Mouse (Mus musculus) kidney, embryonic 16.5 days (tissue): ENCODE data around the gene 1700003F12Rik. TPM values are rescaled to one million over a fixed set of nuclear protein-coding genes. Genes with fewer than 3 reads are reported as not detected.

Experiments
- ATAC-seq: fragments of 200-750 bp; cut with Nextera tagmentation; 2 replicates; pipeline ENCODE4 v1.8.0; 2017; ENCODE audit warnings: moderate TSS enrichment; ENCODE audit not compliant: low FRiP score, low TSS enrichment
- H3K27ac ChIP-seq: fragments of 300-500 bp; sonication (generic); 2 replicates; pipeline ENCODE4 v1.5.1; 2014; ENCODE audit warnings: low read length
- H3K27me3 ChIP-seq: fragments of 300-500 bp; sonication (generic); 2 replicates; pipeline ENCODE4 v1.6.1; 2014; ENCODE audit warnings: low read length, control low read depth, mixed read lengths; ENCODE audit not compliant: insufficient read depth
- H3K36me3 ChIP-seq: fragments of 300-500 bp; sonication (generic); 2 replicates; pipeline ENCODE4 v1.6.1; 2014; ENCODE audit warnings: low read length, control low read depth, mixed read lengths; ENCODE audit not compliant: insufficient read depth
- H3K4me1 ChIP-seq: fragments of 300-500 bp; sonication (generic); 2 replicates; pipeline ENCODE4 v1.6.1; 2014; ENCODE audit warnings: low read length, control low read depth, mixed read lengths; ENCODE audit not compliant: insufficient read depth
- H3K4me2 ChIP-seq: fragments of 300-500 bp; sonication (generic); replicated peaks from 2 replicates; pipeline ENCODE4 v1.6.1; 2014; ENCODE audit warnings: low read depth, low read length
- H3K4me3 ChIP-seq: fragments of 300-500 bp; sonication (generic); 2 replicates; pipeline ENCODE4 v1.5.1; 2014; ENCODE audit warnings: mild to moderate bottlenecking, low read length
- H3K9ac ChIP-seq: fragments of 300-500 bp; sonication (generic); replicated peaks from 2 replicates; pipeline ENCODE4 v1.6.1; 2014; ENCODE audit warnings: low read length
- H3K9me3 ChIP-seq: fragments of 300-500 bp; sonication (generic); 2 replicates; pipeline ENCODE4 v1.6.1; 2016; ENCODE audit warnings: low read length, control low read depth
- WGBS: fragments of 180-500 bp; shearing (Covaris S2); extraction: QIAGEN DNeasy Blood & Tissue Kit; methylation state at CpG from one replicate; pipeline ENCODE4 v1.1.7; 2014; 5-methylcytosine and 5-hydroxymethylcytosine counted together
- polyA plus RNA-seq: library from polyadenylated mRNA; unstranded; fragments of >200 nt; fragmentation: Nextera tagmentation; extraction: Ambion mirVana; gene quantifications from 2 replicates; pipeline ENCODE4 v1.2.1, GENCODE M21; 2015

Gene 1700003F12Rik
- polyA plus RNA-seq, 1 experiment from 2014 or later, result 0.64 TPM

- Histone ChIP-seq H3K9me3 (no peaks in the 10 kb centered on the region), H3K27ac (no peak overlapping the region), H3K4me1 (peaks cover 24% of the 10 kb centered on the region), H3K36me3 (peaks cover 11% of the 10 kb centered on the region), H3K9ac (no peak overlapping the region), H3K4me3 (no peak overlapping the region), H3K27me3 (0 out of 2 replicates have a peak, but pooled peaks cover 1% of the 10 kb centered on the region), H3K4me2 (no peak overlapping the region)
- ATAC-seq, result no peak
- WGBS, result 39% methylated on average over 5 of the region's 5 CpGs
These were observed 10.4 kb downstream of the 1700003F12Rik start for GRCm38 (mm10) chr2:154557184-154557832.

- Histone ChIP-seq H3K27me3 (no peaks in the 10 kb centered on the region), H3K4me2 (peak within 1 kb of the TSS; percentile 60), H3K27ac (no peak within 1 kb of the TSS), H3K4me1 (peaks cover 22% of the 10 kb centered on the region), H3K9ac (peak within 1 kb of the TSS; percentile 53; the same call in 1 of the 2 replicates), H3K4me3 (peak within 1 kb of the TSS; percentile 34), H3K9me3 (no peaks in the 10 kb centered on the region), H3K36me3 (peaks cover 18% of the 10 kb centered on the region)
- ATAC-seq, result peak; percentile 55
- WGBS, result 6% methylated on average over 34 of the region's 34 CpGs
These were observed 11.6 kb downstream of the 1700003F12Rik start, which contains the start of gene Necab3 for GRCm38 (mm10) chr2:154558264-154559039. Necab3 (minus strand) TSS chr2:154558890.

GRCm38 (mm10) chr2:154563612-154564170 is 16.8 kb downstream of the 1700003F12Rik start:
- no peaks in the 10 kb centered on the region for H3K9me3 ChIP-seq
- H3K4me3 ChIP-seq, result no peak overlapping the region
- H3K9ac ChIP-seq, result no peak overlapping the region
- H3K36me3 ChIP-seq, result peaks cover 26% of the 10 kb centered on the region
- no peak overlapping the region for H3K4me2 ChIP-seq
- no peak overlapping the region for H3K27ac ChIP-seq
- H3K4me1 ChIP-seq, result peaks cover 28% of the 10 kb centered on the region
- no peaks in the 10 kb centered on the region for H3K27me3 ChIP-seq
- no peak for ATAC-seq
- WGBS, result 82% methylated on average over 22 of the region's 22 CpGs

- Histone ChIP-seq H3K27ac (no peak overlapping the region; the same call in 1 of the 2 replicates), H3K9me3 (no peaks in the 10 kb centered on the region), H3K4me2 (no peak overlapping the region), H3K4me3 (no peak overlapping the region), H3K27me3 (no peaks in the 10 kb centered on the region), H3K36me3 (peaks cover 26% of the 10 kb centered on the region), H3K4me1 (peaks cover 33% of the 10 kb centered on the region), H3K9ac (no peak overlapping the region)
- WGBS, result 59% methylated on average over 3 of the region's 3 CpGs
- ATAC-seq, result no peak
These were observed 18.7 kb downstream of the 1700003F12Rik start for GRCm38 (mm10) chr2:154565562-154565961.

- WGBS, result 28% methylated on average over 8 of the region's 8 CpGs
- H3K9ac ChIP-seq, result 0 out of 2 replicates have a peak overlapping the region, but pooled peaks have one; percentile 24
- no peak overlapping the region for H3K4me2 ChIP-seq
- no peak overlapping the region for H3K27ac ChIP-seq
- no peak for ATAC-seq
- no peak overlapping the region for H3K4me3 ChIP-seq
- peaks cover 19% of the 10 kb centered on the region for H3K36me3 ChIP-seq
- no peaks in the 10 kb centered on the region for H3K9me3 ChIP-seq
- H3K4me1 ChIP-seq, result peaks cover 39% of the 10 kb centered on the region
- H3K27me3 ChIP-seq, result no peaks in the 10 kb centered on the region
These were observed 19.8 kb downstream of the 1700003F12Rik start for GRCm38 (mm10) chr2:154566641-154567040.

GRCm38 (mm10) chr2:154567766-154568165 is 20.9 kb downstream of the 1700003F12Rik start:
- H3K27ac ChIP-seq, result peak overlapping the region; percentile 81
- H3K9me3 ChIP-seq, result no peaks in the 10 kb centered on the region
- H3K36me3 ChIP-seq, result peaks cover 10% of the 10 kb centered on the region
- H3K4me2 ChIP-seq, result peak overlapping the region; percentile 69
- H3K9ac ChIP-seq, result peak overlapping the region; percentile 72
- 63% methylated on average over 2 of the region's 2 CpGs for WGBS
- H3K4me3 ChIP-seq, result peak overlapping the region; percentile 72
- peaks cover 39% of the 10 kb centered on the region for H3K4me1 ChIP-seq
- no peak for ATAC-seq
- H3K27me3 ChIP-seq, result no peaks in the 10 kb centered on the region

GRCm38 (mm10) chr2:154568329-154569070 is 21.6 kb downstream of the 1700003F12Rik start:
- peaks cover 39% of the 10 kb centered on the region for H3K4me1 ChIP-seq
- 13% methylated on average over 10 of the region's 10 CpGs for WGBS
- peak overlapping the region; percentile 72 for H3K4me3 ChIP-seq
- H3K27me3 ChIP-seq, result no peaks in the 10 kb centered on the region
- peak; percentile 7; the same call in 1 of the 2 replicates for ATAC-seq
- peak overlapping the region; percentile 69 for H3K4me2 ChIP-seq
- no peaks in the 10 kb centered on the region for H3K9me3 ChIP-seq
- H3K36me3 ChIP-seq, result peaks cover 8% of the 10 kb centered on the region; the same call in 1 of the 2 replicates
- H3K9ac ChIP-seq, result peak overlapping the region; percentile 72
- H3K27ac ChIP-seq, result peak overlapping the region; percentile 81

- Histone ChIP-seq H3K4me1 (peaks cover 39% of the 10 kb centered on the region), H3K9me3 (no peaks in the 10 kb centered on the region), H3K4me2 (peak overlapping the region; percentile 69), H3K9ac (peak overlapping the region; percentile 72), H3K4me3 (peak overlapping the region; percentile 72), H3K27ac (peak overlapping the region; percentile 81), H3K27me3 (no peaks in the 10 kb centered on the region), H3K36me3 (peaks cover under 1% of the 10 kb centered on the region; the same call in 1 of the 2 replicates)
- ATAC-seq, result peak; percentile 85
- WGBS, result under 1% methylated on average over 56 of the region's 70 CpGs
These were observed 22.3 kb downstream of the 1700003F12Rik start for GRCm38 (mm10) chr2:154569071-154569748.

GRCm38 (mm10) chr2:154569836-154570286 is 23.0 kb downstream of the 1700003F12Rik start, which contains the start of gene E2f1:
E2f1 (minus strand) TSS chr2:154569892.
- Histone ChIP-seq H3K9ac (peak within 1 kb of the TSS; percentile 72), H3K36me3 (no peaks in the 10 kb centered on the region), H3K4me3 (peak within 1 kb of the TSS; percentile 72), H3K9me3 (no peaks in the 10 kb centered on the region), H3K4me1 (peaks cover 39% of the 10 kb centered on the region), H3K27ac (peak within 1 kb of the TSS; percentile 81), H3K27me3 (no peaks in the 10 kb centered on the region), H3K4me2 (peak within 1 kb of the TSS; percentile 69)
- peak; percentile 98 for ATAC-seq
- under 1% methylated on average over 27 of the region's 44 CpGs for WGBS
